ENCODE assay signal across 24 mouse cellular contexts in genomic region chr9:122048999-122049398, GRCm38 (mm10). TPM values are rescaled to one million over a fixed set of nuclear protein-coding genes. Genes with fewer than 3 reads are reported as not detected.
DNase-seq lines count a peak whose midpoint lies in the region; ATAC-seq and TF ChIP-seq lines count a peak whose summit lies in the region.
"Had no signal": no experiment of that assay in that cellular context is flagged by ENCODE, and none has a peak within 500 bp of the region (broad histone marks: within the 10 kb centered on the region; RNA-seq: fewer than 3 reads in every experiment).

No protein-coding gene starts in this region.

- H3K9me3 ChIP-seq in lung, postnatal 0 days (ENCODE audit: low read length): no peaks in the 10 kb centered on the region
- no peaks in the 10 kb centered on the region for H3K9me3 ChIP-seq in stomach, embryonic 15.5 days
- H3K9me3 ChIP-seq: embryonic facial prominence, embryonic 10.5 days; forebrain, embryonic 15.5 days; heart, embryonic 13.5 days; kidney, embryonic 15.5 days; limb, embryonic 15.5 days; neural tube, embryonic 13.5 days had no signal

- WGBS in cerebellum, adult 2 months: 73% methylated on average over 5 of the region's 5 CpGs
- 27% methylated on average over 5 of the region's 5 CpGs for WGBS in lung, postnatal 0 days
- 48% methylated on average over 5 of the region's 5 CpGs for WGBS in stomach, embryonic 15.5 days

- no peak overlapping the region for H3K4me2 ChIP-seq in lung, postnatal 0 days (replicated peaks; ENCODE audit: low read depth, low read length)
- no peak overlapping the region for H3K4me2 ChIP-seq in stomach, embryonic 15.5 days
- H3K4me2 ChIP-seq: forebrain, embryonic 15.5 days; hindbrain, embryonic 14.5 days; kidney, embryonic 15.5 days; limb, embryonic 15.5 days; lung, embryonic 14.5 days; neural tube, embryonic 13.5 days had no signal

- DNase-seq in cerebellum, adult 2 months: peak in 1 of 2 experiments; percentile 24
- no peak for DNase-seq in cerebellum, adult 11 months
- no peak for DNase-seq in lung, postnatal 0 days (ENCODE audit: low spot score)
- DNase-seq in lung, postnatal 25 days (ENCODE audit: low spot score): no peak
- no peak for DNase-seq in testis, postnatal 14 days (ENCODE audit: low spot score)
- DNase-seq: heart, adult 2 months; kidney, postnatal 4 days; layer of hippocampus, adult 9-11 months; lung, postnatal 4 days had no signal

- peaks cover 48% of the 10 kb centered on the region for H3K4me1 ChIP-seq in cerebellum, adult 2 months (ENCODE audit: control insufficient read depth, insufficient read depth, low read length)
- peaks cover 8% of the 10 kb centered on the region; the same call in 1 of the 2 replicates for H3K4me1 ChIP-seq in lung, postnatal 0 days (ENCODE audit: insufficient read depth, low read depth, low read length)
- no peaks in the 10 kb centered on the region for H3K4me1 ChIP-seq in stomach, embryonic 15.5 days
- H3K4me1 ChIP-seq: kidney, embryonic 15.5 days; limb, embryonic 15.5 days had no signal

- no peaks in the 10 kb centered on the region for H3K27me3 ChIP-seq in cerebellum, adult 2 months (ENCODE audit: control insufficient read depth, insufficient read depth, low read length)
- H3K27me3 ChIP-seq in lung, postnatal 0 days (replicated peaks; ENCODE audit: insufficient read depth, low read length): no peaks in the 10 kb centered on the region
- H3K27me3 ChIP-seq in stomach, embryonic 15.5 days (replicated peaks): no peaks in the 10 kb centered on the region
- H3K27me3 ChIP-seq: forebrain, embryonic 15.5 days; kidney, embryonic 15.5 days; limb, embryonic 15.5 days; neural tube, embryonic 13.5 days had no signal

- no peaks in the 10 kb centered on the region for H3K36me3 ChIP-seq in lung, postnatal 0 days (ENCODE audit: insufficient read depth, low read length)
- H3K36me3 ChIP-seq in stomach, embryonic 15.5 days: no peaks in the 10 kb centered on the region
- H3K36me3 ChIP-seq: embryonic facial prominence, embryonic 10.5 days; forebrain, embryonic 15.5 days; heart, embryonic 13.5 days; kidney, embryonic 15.5 days; limb, embryonic 15.5 days; neural tube, embryonic 13.5 days had no signal

- H3K27ac ChIP-seq in cerebellum, adult 2 months (ENCODE audit: insufficient read depth, low read length): peak overlapping the region; percentile 62
- H3K27ac ChIP-seq in lung, postnatal 0 days (ENCODE audit: low read length): no peak overlapping the region
- peak overlapping the region; percentile 55; the same call in 1 of the 2 replicates for H3K27ac ChIP-seq in stomach, embryonic 15.5 days
- H3K27ac ChIP-seq: embryonic facial prominence, embryonic 10.5 days; kidney, embryonic 15.5 days; left cerebral cortex, adult 2 months; limb, embryonic 15.5 days; liver, embryonic 14.5 days; neural tube, embryonic 13.5 days had no signal

- TF ChIP-seq POLR2A in cerebellum, adult 2 months (IDR thresholded peaks at IDR 0.05; ENCODE audit: borderline replicate concordance, insufficient read depth, low read length): no peak

- H3K9ac ChIP-seq in lung, postnatal 0 days (replicated peaks; ENCODE audit: low read depth): no peak overlapping the region
- H3K9ac ChIP-seq in stomach, embryonic 15.5 days: no peak overlapping the region
- H3K9ac ChIP-seq: forebrain, embryonic 15.5 days; hindbrain, embryonic 14.5 days; kidney, embryonic 15.5 days; limb, embryonic 15.5 days; liver, embryonic 14.5 days; lung, embryonic 14.5 days had no signal

- ATAC-seq in lung, postnatal 0 days: peak; percentile 25
- ATAC-seq in common myeloid progenitor, adult 5-6 weeks (replicated peaks; ENCODE audit: low read depth, poor library complexity, severe bottlenecking): peak; percentile 42
- no peak for ATAC-seq in stomach, embryonic 15.5 days (ENCODE audit: insufficient read depth, low FRiP score, low read depth)
- ATAC-seq: CD4-positive, CD25-positive, alpha-beta regulatory T cell, adult 4 months; intestine, postnatal 0 days had no signal

- TF ChIP-seq CTCF in cerebellum, adult 2 months (IDR thresholded peaks at IDR 0.05; ENCODE audit: borderline replicate concordance, insufficient read depth, low read depth, low read length): no peak
- TF ChIP-seq CTCF in lung, postnatal 0 days (IDR thresholded peaks at IDR 0.05): no peak

- no peak for TF ChIP-seq EP300 in lung, postnatal 0 days (IDR thresholded peaks at IDR 0.05)

- no peak overlapping the region for H3K4me3 ChIP-seq in cerebellum, adult 2 months (replicated peaks; ENCODE audit: insufficient read depth, low read depth, low read length)
- no peak overlapping the region for H3K4me3 ChIP-seq in lung, postnatal 0 days (ENCODE audit: low read depth, low read length)
- no peak overlapping the region for H3K4me3 ChIP-seq in stomach, embryonic 15.5 days (replicated peaks)
- H3K4me3 ChIP-seq: embryonic facial prominence, embryonic 10.5 days; forebrain, embryonic 15.5 days; heart, adult 2 months; heart, embryonic 13.5 days; kidney, embryonic 15.5 days; left cerebral cortex, adult 2 months; limb, embryonic 15.5 days; myocyte; neural tube, embryonic 13.5 days had no signal

RNA-seq across cellular contexts. Expression of gene Pomgnt2, which starts 52.1 kb away (rescaled TPM):
- polyA plus RNA-seq in cerebellum, adult 2 months (2012; rRNA removed): 41.0 and 43.5 TPM in 2 replicates
- 4.3 and 5.6 TPM in 2 replicates for polyA plus RNA-seq in lung, postnatal 0 days (2015; fragmentation: Nextera tagmentation; extraction: Ambion mirVana)
- total RNA-seq in common myeloid progenitor, adult 5-6 weeks (2017): 4.1 and 5.7 TPM in 2 replicates
- polyA plus RNA-seq in stomach, embryonic 15.5 days (2015; fragmentation: Nextera tagmentation; extraction: Ambion mirVana): 16.5 TPM in 2 replicates
- polyA plus RNA-seq: CD4-positive, CD25-positive, alpha-beta regulatory T cell, adult 4 months had no signal
